Mouse (Mus musculus) embryonic fibroblast, embryonic 13.5 days (primary cell): ENCODE measurements around the gene Gm10306.

ENCODE experiments used
- CTCF ChIP-seq: IDR thresholded peaks from 2 replicates; pipeline ENCODE4 v1.5.1; 2011; ENCODE audit warnings: mild to moderate bottlenecking, control low read depth, low read length, moderate library complexity, borderline replicate concordance; ENCODE audit not compliant: insufficient read depth
- POLR2A ChIP-seq: IDR thresholded peaks from 2 replicates; pipeline ENCODE4 v1.6.1; 2011; ENCODE audit warnings: low read depth, mild to moderate bottlenecking, control low read depth, low read length, moderate library complexity

DNA sequence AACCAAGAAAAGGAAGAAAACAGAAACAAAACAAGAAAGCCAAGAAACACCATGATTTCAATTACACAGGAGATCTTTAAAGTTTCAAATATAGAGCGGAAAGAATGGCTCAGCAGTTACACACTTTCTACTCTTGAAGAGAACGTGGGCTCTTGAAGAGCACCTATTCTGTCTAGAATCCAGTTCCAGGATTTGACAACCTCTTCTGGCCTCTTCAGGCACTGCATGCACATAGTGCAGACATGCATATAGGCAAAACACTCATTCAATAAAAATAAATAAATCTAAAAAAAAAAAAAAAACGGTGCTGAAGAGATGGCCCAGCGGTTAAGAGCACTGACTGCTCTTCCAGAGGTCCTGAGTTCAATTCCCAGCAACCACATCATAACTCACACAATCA lies 13.3 kb upstream of the Gm10306 start:
- TF ChIP-seq POLR2A: no peak
- no peak for TF ChIP-seq CTCF
